Mouse (Mus musculus) lung, postnatal 36 days (tissue): Measurements from ENCODE around the gene Mlf2.

Source experiments
- DNase-seq: peaks from one replicate; pipeline ENCODE4 v3.0.0; 2022; ENCODE audit warnings: mixed read lengths

Mlf2 gene

DNA sequence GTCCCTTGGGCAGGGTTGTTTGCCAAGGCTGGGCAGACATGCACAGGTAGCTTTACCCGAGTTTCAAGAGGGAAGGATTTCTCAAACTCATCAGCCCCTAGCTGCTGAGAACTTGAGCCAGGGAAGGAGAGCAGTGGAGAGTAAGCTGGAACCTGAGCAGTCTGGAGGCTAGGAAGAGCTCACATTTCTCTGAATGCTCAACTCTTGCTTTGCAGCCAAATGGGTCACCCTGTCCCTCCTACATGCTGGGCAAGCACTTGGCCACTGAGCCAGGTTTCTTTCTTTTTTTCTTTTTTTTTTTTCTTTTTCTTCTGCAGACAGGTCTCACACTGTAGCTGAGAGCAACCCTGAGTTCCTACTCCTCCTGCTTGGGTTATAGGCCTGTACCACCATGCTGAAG, 5.5 kb downstream of the Mlf2 start:
- DNase-seq = no peak

DNA sequence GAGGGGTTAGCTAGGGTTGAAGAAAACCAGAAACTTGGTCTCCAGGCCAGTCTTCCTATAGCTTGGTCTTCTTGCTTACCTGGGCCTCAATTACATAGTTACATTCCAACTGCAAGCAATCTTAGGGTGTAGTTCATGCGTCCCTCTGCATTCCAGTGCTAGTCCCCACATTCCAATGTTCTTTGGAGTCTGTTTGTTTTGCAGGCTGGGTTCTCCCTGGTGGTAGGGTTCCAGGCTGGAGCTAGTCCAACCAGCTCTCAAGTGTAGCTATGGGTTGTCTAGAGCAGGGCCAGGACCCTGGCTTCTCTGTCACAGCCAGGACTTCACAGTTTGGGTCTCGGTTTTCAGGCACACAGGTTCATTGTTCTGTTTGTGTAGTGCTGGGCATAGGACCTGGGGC, 6.3 kb downstream of the Mlf2 start:
- peak; percentile 46 for DNase-seq

DNA sequence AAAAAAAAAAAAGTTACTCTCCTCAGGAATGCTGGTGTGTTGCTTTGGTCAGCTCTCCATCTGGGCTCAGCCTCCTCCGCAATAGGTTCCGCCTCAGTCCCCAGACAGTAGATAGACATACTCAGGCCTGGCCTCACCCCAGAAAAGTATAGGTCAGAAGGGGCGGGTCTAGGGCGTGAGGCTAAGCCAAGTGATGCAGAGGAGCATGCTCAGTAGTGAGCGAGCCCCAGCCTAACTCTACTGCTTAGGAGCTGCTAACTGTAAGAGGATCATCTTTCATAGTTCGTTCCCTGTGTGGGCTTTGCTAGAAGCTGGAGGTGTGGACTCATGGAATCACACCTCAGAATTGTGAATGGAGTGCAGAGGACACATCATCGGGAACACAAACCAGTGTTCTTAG, 7.4 kb downstream of the Mlf2 start:
- DNase-seq = no peak

DNA sequence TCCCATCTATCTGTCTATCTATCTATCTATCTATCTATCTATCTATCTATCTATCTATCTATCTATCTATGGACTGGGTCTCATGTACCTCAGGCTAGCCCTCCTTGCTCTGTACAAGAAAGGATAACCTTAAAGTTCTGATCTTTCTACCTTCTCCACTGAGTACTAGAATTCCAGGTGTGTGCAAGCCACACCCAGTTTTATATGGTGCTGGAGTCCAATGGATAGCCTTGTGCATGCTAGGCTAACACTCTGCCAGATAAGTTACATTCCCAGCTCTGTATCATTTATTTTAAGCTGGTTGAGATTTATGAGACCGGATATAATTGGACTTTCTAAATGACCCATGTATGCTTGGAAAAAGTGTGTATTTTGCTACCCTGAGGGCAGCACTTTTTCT, 10.5 kb downstream of the Mlf2 start:
- no peak for DNase-seq

DNA sequence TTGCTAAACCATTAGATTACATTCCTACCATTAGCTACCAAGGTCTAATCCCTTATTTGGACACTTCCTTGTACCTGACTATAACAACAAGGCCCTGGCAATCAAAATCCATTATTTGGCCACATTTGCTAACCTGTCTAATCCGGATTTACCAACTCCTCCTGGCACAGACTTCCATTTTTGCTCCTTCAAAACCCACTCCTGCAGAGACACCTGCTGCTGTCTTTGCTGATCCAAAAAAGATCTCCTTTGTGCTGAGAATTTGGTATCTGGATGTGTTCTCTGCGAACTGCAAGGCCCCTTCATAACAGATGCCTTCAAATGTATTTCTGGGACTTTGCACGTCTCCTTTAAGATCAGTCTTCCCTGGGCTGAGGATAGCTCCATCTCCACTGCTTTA, 12.3 kb downstream of the Mlf2 start:
- DNase-seq = no peak

DNA sequence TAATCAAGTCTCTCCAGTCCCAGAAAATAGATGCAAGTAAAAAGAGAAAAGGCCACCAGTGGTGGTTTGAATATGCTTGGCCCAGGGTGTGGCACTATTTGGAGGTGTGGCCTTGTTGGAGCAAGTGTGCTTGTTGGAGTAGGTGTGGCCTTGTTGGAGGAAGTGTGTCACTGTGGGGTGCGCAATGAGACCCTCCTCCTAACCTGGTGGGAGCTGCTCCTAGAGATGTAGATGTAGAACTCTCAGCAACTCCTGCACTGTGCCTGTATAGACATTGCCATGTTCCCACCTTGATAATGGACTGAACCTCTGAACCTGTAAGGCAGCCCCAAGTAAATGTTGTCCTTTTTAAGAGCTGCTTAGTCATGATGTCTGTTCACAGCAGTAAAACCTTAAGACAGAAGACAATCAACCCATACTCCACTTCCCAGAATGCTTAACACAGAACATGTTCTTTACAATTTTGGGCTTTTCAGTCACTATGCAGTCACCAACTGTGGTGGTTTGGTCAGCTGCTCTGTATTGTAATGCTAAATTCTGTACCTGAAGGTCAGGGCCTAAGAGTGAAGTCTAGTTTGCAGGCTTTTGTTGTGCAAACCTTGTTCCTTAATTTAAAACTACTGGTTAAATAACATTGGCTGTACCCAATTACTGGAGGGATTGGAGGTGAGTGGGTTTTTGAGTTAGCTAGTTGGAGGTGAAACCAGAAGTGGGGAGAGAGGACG, 23.0 kb downstream of the Mlf2 start:
- DNase-seq = no peak

DNA sequence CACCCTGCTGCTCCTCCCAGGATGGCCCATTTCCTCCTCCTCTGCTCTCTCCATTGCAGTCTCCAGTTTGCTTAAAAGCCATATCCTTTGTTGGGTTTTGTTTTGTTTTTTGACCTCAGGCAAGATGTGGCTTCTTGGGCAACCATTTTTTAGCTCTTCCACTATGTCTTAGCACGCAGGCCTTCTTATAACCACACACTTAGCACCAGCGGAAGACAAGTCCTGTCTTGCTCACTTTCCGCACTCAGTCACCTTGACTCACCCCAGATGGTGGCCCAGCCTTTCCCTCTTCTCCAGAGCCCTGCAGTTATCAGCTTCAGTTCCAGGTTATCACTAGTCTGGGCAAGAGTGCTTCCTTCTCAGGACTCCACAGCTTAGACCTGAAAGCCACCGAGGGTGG, 24.0 kb downstream of the Mlf2 start:
- DNase-seq = no peak

DNA sequence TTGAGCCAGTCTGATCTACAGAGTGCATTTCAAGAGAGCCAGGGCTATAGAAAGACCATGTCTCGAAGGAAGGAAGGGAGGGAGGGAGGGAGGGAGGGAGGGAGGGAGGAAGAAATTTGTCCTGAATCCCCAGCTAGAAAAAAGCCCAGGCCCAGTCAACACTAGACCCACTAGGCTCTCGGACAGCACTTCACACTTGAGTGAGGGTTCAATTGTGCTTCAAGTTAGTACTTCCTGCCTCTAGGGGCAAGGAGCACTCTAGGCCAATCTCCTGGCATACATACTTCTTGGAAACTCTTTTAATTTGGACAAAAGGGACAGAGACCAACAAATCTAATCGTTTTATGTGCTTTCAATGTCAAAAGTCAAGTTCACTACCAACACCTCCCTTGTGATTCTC, 26.9 kb downstream of the Mlf2 start:
- peak; percentile 41 for DNase-seq

DNA sequence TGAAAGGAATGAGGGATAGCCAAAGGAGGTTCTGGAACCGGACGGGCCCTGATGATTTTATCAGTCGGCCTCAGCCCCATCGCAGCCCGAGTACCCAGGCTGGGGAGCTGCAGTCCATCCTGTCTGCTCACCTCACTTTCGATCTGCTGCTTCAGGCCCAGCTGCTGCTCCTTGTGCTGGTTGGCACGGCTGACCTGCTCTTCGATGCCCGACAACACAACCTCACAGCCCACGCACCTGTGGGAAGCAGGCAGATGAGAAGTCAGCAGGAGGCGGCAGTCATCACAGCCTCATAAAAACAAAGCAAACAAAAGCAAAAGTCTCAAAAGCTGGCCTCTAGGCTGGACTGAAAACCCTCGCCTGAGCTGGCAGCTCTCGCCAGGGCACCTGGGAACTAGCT, 28.8 kb downstream of the Mlf2 start:
- no peak for DNase-seq

DNA sequence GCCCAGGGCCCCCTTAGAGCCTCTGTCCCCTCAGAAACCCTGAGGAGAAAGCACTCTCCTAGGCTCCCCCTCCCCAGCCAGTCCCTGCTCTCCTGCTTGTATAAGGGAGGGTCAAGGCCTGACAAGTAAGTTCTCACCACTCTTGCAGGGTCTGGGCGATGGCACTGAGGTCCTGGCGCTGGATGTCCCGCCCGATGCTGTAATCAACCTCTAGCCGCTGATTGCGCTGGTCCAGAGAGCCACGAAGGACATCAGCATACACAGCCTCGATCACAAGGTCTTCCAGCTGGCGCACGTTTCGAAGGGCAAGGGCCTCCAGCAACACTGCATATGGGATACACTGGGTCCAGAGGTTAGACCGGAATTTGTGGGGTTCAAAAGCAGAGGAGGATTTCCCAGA, 29.8 kb downstream of the Mlf2 start:
- DNase-seq = no peak

DNA sequence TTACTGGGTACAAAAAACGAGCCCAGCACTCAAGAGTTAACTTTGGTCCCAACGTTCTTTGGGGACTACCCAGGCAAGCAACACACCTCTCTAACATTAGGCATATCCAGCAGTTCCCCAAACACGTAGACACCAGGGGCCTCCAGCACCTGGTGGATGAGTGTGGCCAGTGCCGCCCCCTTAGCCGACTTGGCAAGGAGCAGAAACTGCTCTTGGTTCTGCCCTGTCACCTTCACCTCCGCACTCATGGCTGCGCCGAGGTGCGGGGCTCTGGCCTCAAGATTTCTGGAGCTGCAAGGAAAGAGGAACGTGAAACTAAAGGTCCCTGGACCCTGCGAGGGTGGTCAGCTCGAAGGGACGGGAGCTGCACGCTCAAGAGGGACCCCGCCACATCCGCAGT, 33.5 kb downstream of the Mlf2 start:
- no peak for DNase-seq

DNA sequence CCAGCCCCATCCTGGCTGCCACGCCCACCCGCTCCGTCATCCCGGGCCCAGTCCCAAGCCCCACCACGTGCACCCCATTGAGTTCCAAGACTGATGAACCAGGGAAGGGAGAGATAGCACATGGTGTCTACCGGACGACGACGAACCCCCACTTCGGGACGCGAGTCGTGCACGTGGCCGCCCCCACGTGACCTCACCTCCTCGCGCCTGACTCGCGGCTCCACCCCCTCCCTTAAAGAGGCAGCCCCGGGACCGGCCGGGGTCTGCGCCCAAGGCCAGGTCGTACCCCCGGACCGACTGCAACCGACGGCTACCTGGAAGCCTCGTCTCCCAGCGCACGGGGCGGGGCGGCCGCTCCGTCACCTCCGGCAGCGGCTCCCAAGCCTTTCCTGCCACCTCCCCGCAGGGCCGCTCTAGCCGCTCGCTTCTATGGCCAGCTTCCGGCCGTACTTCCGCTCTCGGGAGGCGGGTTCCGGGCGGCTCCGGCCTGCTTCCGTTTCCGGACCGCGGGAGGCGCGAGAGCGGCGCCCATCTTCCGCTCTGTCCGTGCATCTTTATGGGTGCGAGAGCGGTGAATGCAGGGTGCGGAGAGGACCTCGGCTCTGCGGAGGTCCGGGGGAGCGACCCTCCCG, 34.0 kb downstream of the Mlf2 start, which contains the start of gene Cops7a:
Cops7a (minus strand) TSS at position 451 of the 632 bp plus-strand sequence.
- peak; percentile 96 for DNase-seq

DNA sequence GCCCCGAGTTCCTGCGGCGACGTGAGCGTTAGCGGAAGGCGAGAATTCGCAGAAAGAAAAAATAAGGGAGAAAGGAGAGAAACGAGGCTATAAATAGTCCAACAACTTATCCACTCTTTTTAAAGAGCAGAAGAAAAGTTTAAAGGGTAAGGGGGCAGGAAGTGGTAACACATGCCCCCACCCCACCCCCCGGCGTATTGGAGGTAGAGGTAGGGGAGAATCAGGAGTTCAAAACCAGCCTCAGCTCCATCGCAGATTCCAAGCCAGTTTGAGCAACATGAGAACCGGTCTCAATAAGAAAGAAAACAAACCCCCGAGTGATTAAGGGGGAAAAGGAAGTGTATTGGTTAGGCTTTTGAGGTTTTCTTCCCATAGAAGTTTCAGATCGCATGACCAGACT, 34.6 kb downstream of the Mlf2 start:
- DNase-seq = no peak

DNA sequence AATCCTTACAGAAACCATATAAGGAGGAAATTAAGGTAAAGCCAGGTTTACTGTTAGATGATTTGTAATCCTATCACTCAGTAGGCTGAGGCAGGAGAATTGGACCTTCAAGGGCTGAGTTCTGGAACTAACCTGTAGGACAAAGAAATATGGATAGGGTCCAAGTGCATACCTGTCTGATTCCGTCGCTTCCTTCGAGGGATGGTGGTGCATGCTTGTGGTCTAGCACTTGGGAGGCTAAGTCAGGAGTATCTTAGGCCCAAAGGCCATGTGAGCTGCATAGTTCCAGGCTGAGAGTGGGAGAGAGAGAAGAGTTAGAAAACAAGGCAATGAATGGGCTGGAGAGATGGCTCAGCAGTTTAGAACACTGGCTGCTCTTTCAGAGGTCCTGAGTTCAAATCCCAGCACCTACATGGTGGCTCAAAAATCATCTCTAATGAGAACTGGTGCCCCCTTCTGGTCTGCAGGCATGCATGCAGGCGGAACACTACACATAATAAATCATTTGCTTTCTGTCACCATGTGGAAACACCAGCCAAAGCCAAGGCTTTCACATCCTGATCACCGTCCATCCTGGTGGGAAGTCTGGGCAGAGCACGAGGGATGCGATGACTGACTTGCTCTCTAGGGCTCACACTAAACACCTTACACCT, 35.4 kb downstream of the Mlf2 start:
- DNase-seq = peak; percentile 33

DNA sequence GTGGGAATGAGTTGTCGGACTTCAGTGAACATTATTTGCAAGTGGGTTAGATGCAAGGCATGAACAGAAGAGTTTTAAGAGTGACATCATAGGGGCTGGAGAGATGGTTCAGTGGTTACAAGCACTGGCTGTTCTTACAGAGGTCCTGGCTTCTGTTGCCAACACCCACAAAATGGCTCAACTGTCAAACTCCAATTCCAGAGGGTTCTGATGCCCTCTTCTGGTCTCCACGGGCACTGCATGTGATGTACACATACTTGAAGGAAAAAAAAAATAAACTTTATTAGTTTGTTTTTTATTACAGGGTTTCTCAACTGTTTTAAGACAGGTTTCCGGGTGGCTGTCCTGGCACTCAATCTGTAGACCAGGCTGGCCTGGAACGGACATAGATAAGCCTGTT, 36.6 kb downstream of the Mlf2 start:
- peak; percentile 76 for DNase-seq
